Mouse (Mus musculus) activated CD4-positive, CD25-positive, alpha-beta regulatory T cell, adult 4 months (primary cell): ENCODE results near the gene St8sia1. TPM values are rescaled to one million over a fixed set of nuclear protein-coding genes. Genes with fewer than 3 reads are reported as not detected.

ENCODE experiments used
- ATAC-seq: one replicate; pipeline ENCODE4 v1.8.0; 2017
- polyA plus RNA-seq, 2 experiments: library from polyadenylated mRNA; unstranded; fragments of 100-300 nt; shearing (Covaris generic); gene quantifications; one replicate each; pipeline ENCODE4 v1.2.1; 2017

St8sia1 gene
- polyA plus RNA-seq, 2 experiments from 2014 or later = 10.6 to 11.5 TPM

- peak; percentile 36 for ATAC-seq
These were observed 141.1 kb downstream of the St8sia1 start for GRCm38 (mm10) chr6:142823008-142823787.

- ATAC-seq = no peak
These were observed 145.9 kb downstream of the St8sia1 start for GRCm38 (mm10) chr6:142818306-142818705.

- no peak for ATAC-seq
These were observed 148.7 kb downstream of the St8sia1 start for GRCm38 (mm10) chr6:142815513-142815912.

GRCm38 (mm10) chr6:142814495-142814921 lies 149.7 kb downstream of the St8sia1 start:
- peak; percentile 79 for ATAC-seq

- ATAC-seq = no peak
These were observed 150.2 kb downstream of the St8sia1 start for GRCm38 (mm10) chr6:142814011-142814410.

- no peak for ATAC-seq
These were observed 151.3 kb downstream of the St8sia1 start for GRCm38 (mm10) chr6:142812969-142813368.

- no peak for ATAC-seq
These were observed 154.0 kb downstream of the St8sia1 start for GRCm38 (mm10) chr6:142810239-142810638.

GRCm38 (mm10) chr6:142809373-142810098 lies 154.7 kb downstream of the St8sia1 start:
- peak; percentile 75 for ATAC-seq

- no peak for ATAC-seq
These were observed 157.9 kb downstream of the St8sia1 start for GRCm38 (mm10) chr6:142806326-142806725.

- no peak for ATAC-seq
These were observed 159.8 kb downstream of the St8sia1 start, which contains the start of gene Sult6b2 for GRCm38 (mm10) chr6:142804402-142804801. TSS of gene Sult6b2 (minus strand) at chr6:142804502.

GRCm38 (mm10) chr6:142802617-142803525 lies 161.4 kb downstream of the St8sia1 start:
- no peak for ATAC-seq

GRCm38 (mm10) chr6:142801687-142802086 lies 162.6 kb downstream of the St8sia1 start:
- no peak for ATAC-seq

GRCm38 (mm10) chr6:142799704-142800374 lies 164.4 kb downstream of the St8sia1 start:
- no peak for ATAC-seq

GRCm38 (mm10) chr6:142798837-142799236 lies 165.4 kb downstream of the St8sia1 start:
- no peak for ATAC-seq

- no peak for ATAC-seq
These were observed 166.3 kb downstream of the St8sia1 start for GRCm38 (mm10) chr6:142797996-142798395.

- no peak for ATAC-seq
These were observed 168.4 kb downstream of the St8sia1 start for GRCm38 (mm10) chr6:142795655-142796441.

GRCm38 (mm10) chr6:142795087-142795486 lies 169.2 kb downstream of the St8sia1 start:
- no peak for ATAC-seq

GRCm38 (mm10) chr6:142793468-142793867 lies 170.8 kb downstream of the St8sia1 start:
- ATAC-seq = no peak

- ATAC-seq = no peak
These were observed 171.8 kb downstream of the St8sia1 start for GRCm38 (mm10) chr6:142792241-142792968.

- ATAC-seq = no peak
These were observed 174.5 kb downstream of the St8sia1 start for GRCm38 (mm10) chr6:142789736-142790135.
